Mouse (Mus musculus) heart, embryonic 14.5 days (tissue): ENCODE measurements around the gene Ptp4a2. TPM values are rescaled to one million over a fixed set of nuclear protein-coding genes. Genes with fewer than 3 reads are reported as not detected.
"Not testable (repeated sequence)": the region's sequence is repeated elsewhere in the genome, so short reads cannot be mapped to it uniquely, and the experiment has no call there.

Experiments
- ATAC-seq: fragments of 200-750 bp; cut with Nextera tagmentation; 2 replicates; pipeline ENCODE4 v1.8.0; 2017; ENCODE audit warnings: low read depth, moderate TSS enrichment; ENCODE audit not compliant: insufficient number of reproducible peaks, insufficient read depth, low FRiP score
- H3K27ac ChIP-seq, 2 experiments: fragments of 200-500 bp in 1 of 2; fragments of 300-500 bp in 1 of 2; sonication (generic) in 1 of 2; replicated peaks in 1 of 2; 2 replicates each; pipeline ENCODE4 v1.5.1; 2012 to 2014; ENCODE audit warnings: low read depth in 2 of 2, low read length in 2 of 2, control low read depth in 1 of 2, mild to moderate bottlenecking in 1 of 2, mixed read lengths in 1 of 2; ENCODE audit not compliant: control insufficient read depth in 1 of 2, insufficient read depth in 1 of 2
- H3K27me3 ChIP-seq: fragments of 300-500 bp; sonication (generic); 2 replicates; pipeline ENCODE4 v1.6.1; 2014; ENCODE audit warnings: mild to moderate bottlenecking, low read length, control low read depth; ENCODE audit not compliant: control insufficient read depth, insufficient read depth
- H3K36me3 ChIP-seq: fragments of 300-500 bp; sonication (generic); 2 replicates; pipeline ENCODE4 v1.6.1; 2014; ENCODE audit warnings: mild to moderate bottlenecking, control low read depth, low read length, mixed read lengths; ENCODE audit not compliant: control insufficient read depth, insufficient read depth
- H3K4me1 ChIP-seq, 2 experiments: fragments of 200-500 bp in 1 of 2; fragments of 300-500 bp in 1 of 2; sonication (generic) in 1 of 2; 2 replicates each; pipeline ENCODE4 v1.6.1; 2012 to 2014; ENCODE audit warnings: low read length in 2 of 2, control low read depth in 1 of 2, mixed read lengths in 1 of 2; ENCODE audit not compliant: control insufficient read depth in 2 of 2, insufficient read depth in 2 of 2
- H3K4me2 ChIP-seq: fragments of 300-500 bp; sonication (generic); 2 replicates; pipeline ENCODE4 v1.6.1; 2014; ENCODE audit warnings: mild to moderate bottlenecking, low read length
- H3K4me3 ChIP-seq, 2 experiments: fragments of 200-500 bp in 1 of 2; fragments of 300-500 bp in 1 of 2; sonication (generic) in 1 of 2; 2 replicates each; pipeline ENCODE4 v1.5.1; 2012 to 2014; ENCODE audit warnings: low read length in 2 of 2, mild to moderate bottlenecking in 2 of 2, control low read depth in 1 of 2, low read depth in 1 of 2, moderate library complexity in 1 of 2; ENCODE audit not compliant: control insufficient read depth in 1 of 2, insufficient read depth in 1 of 2
- H3K9ac ChIP-seq: fragments of 300-500 bp; sonication (generic); 2 replicates; pipeline ENCODE4 v1.6.1; 2014; ENCODE audit warnings: mild to moderate bottlenecking, low read length
- H3K9me3 ChIP-seq: fragments of 300-500 bp; sonication (generic); 2 replicates; pipeline ENCODE4 v1.6.1; 2016; ENCODE audit warnings: low read length, control low read depth; ENCODE audit not compliant: control insufficient read depth
- whole genome bisulfite sequencing: fragments of 180-500 bp; shearing (Covaris S2); extraction: QIAGEN DNeasy Blood & Tissue Kit; methylation state at CpG from one replicate; pipeline ENCODE4 v1.1.7; 2014; 5-methylcytosine and 5-hydroxymethylcytosine counted together
- microRNA-seq: library from miRNA; unstranded; fragments of <30 nt; microRNA quantifications from one replicate; pipeline ENCODE4, GENCODE M21; 2016
- polyA plus RNA-seq: library from polyadenylated mRNA; unstranded; fragments of >200 nt; fragmentation: Nextera tagmentation; extraction: Ambion mirVana; gene quantifications from 2 replicates; pipeline ENCODE4 v1.2.1, GENCODE M21; 2014

Gene Ptp4a2
- polyA plus RNA-seq, 1 experiment from 2014 or later: 362 TPM

GRCm38 (mm10) chr4:129889661-129890060, 78.6 kb downstream of the Ptp4a2 start:
- H3K9me3 ChIP-seq: no peaks in the 10 kb centered on the region
- H3K4me2 ChIP-seq: no peak overlapping the region
- H3K27me3 ChIP-seq: no peaks in the 10 kb centered on the region
- no peaks in the 10 kb centered on the region for H3K36me3 ChIP-seq
- ATAC-seq: no peak
- H3K4me1 ChIP-seq: no peaks in the 10 kb centered on the region
- no peak overlapping the region for H3K27ac ChIP-seq
- WGBS: 78% methylated on average over 10 of the region's 10 CpGs
- H3K9ac ChIP-seq: no peak overlapping the region
- no peak overlapping the region for H3K4me3 ChIP-seq

DNA sequence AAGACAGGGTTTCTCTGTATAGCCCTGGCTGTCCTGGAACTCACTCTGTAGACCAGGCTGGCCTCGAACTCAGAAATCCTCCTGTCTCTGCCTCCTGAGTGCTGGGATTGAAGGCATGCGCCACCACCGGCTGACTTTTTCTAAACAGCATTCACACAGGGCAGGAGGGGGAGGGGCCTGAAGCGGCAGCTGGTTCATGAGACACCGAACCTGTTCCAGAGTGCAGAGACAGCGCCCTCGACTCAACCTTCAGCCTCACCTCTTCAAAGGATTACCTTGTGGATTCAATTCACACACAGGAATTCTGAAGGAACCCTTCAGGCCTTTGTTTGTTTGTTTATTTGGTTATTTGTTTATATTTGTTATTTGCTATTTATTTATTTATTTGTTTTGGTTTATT, 79.1 kb downstream of the Ptp4a2 start:
- H3K4me1 ChIP-seq: no peaks in the 10 kb centered on the region
- H3K4me3 ChIP-seq: no peak overlapping the region
- ATAC-seq: no peak
- H3K27ac ChIP-seq: no peak overlapping the region
- H3K36me3 ChIP-seq: no peaks in the 10 kb centered on the region
- no peaks in the 10 kb centered on the region for H3K9me3 ChIP-seq
- WGBS: 80% methylated on average over 7 of the region's 7 CpGs
- H3K4me2 ChIP-seq: no peak overlapping the region
- no peaks in the 10 kb centered on the region for H3K27me3 ChIP-seq
- H3K9ac ChIP-seq: no peak overlapping the region

GRCm38 (mm10) chr4:129894861-129895260, 83.8 kb downstream of the Ptp4a2 start:
- H3K9ac ChIP-seq: no peak overlapping the region
- H3K4me1 ChIP-seq: no peaks in the 10 kb centered on the region
- H3K27me3 ChIP-seq: no peaks in the 10 kb centered on the region
- H3K4me3 ChIP-seq: no peak overlapping the region
- H3K9me3 ChIP-seq: no peaks in the 10 kb centered on the region
- no peak for ATAC-seq
- no peaks in the 10 kb centered on the region for H3K36me3 ChIP-seq
- no peak overlapping the region for H3K27ac ChIP-seq
- H3K4me2 ChIP-seq: no peak overlapping the region
- WGBS: 91% methylated on average over 3 of the region's 3 CpGs

DNA sequence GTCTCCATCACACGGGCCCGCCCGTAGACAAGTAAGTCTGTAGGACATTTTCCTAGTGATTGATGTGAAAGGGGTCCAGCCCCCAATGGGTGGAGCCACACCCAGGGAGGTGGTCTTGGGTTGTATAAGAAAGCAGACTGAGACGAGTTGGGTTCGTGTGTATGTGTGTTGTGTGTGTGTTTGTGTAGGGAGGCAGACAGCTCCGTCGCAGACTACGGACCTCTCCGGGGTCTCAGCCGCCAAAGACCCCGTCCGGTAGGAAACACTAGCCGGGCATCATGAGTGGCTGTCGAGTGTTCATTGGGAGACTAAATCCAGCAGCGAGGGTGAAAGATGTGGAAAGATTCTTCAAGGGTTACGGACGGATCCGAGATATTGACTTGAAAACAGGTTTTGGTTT, 87.8 kb downstream of the Ptp4a2 start:
- H3K27ac ChIP-seq, H3K9me3 ChIP-seq, ATAC-seq, H3K9ac ChIP-seq, H3K27me3 ChIP-seq, H3K36me3 ChIP-seq, H3K4me2 ChIP-seq, H3K4me3 ChIP-seq: not testable (repeated sequence)
- peaks cover 9 to 15% of the 10 kb centered on the region in 2 experiments for H3K4me1 ChIP-seq
- 92% methylated on average over 18 of the region's 18 CpGs for WGBS

Small RNA genes within 50 kb of the gene (microRNA-seq; reads per million reads assigned to microRNA genes)
- gene Gm28017: not detected

Other genes starting within 250 kb of the Ptp4a2 start
- 2.6 and 3.2 TPM in 2 replicates for gene Lck, start 237.6 kb upstream of the Ptp4a2 start, polyA plus RNA-seq
- 5.3 and 5.6 TPM in 2 replicates for gene Fam167b, start 232.7 kb upstream of the Ptp4a2 start, polyA plus RNA-seq
- 192 and 207 TPM in 2 replicates for gene Eif3i, start 210.6 kb upstream of the Ptp4a2 start, polyA plus RNA-seq
- 158 and 179 TPM in 2 replicates for gene Tmem234, start 210.6 kb upstream of the Ptp4a2 start, polyA plus RNA-seq
- 1.1 and 2.6 TPM in 2 replicates for gene Dcdc2b, start 197.0 kb upstream of the Ptp4a2 start, polyA plus RNA-seq
- gene Iqcc, start 192.1 kb upstream of the Ptp4a2 start, polyA plus RNA-seq: 24.1 and 25.1 TPM in 2 replicates
- gene Ccdc28b, start 187.3 kb upstream of the Ptp4a2 start, polyA plus RNA-seq: 49.8 and 53.3 TPM in 2 replicates
- 51.5 and 56.4 TPM in 2 replicates for gene Txlna, start 170.2 kb upstream of the Ptp4a2 start, polyA plus RNA-seq
- 11.5 and 14.2 TPM in 2 replicates for gene Kpna6, start 138.5 kb upstream of the Ptp4a2 start, polyA plus RNA-seq
- gene Tmem39b, start 114.4 kb upstream of the Ptp4a2 start, polyA plus RNA-seq: 7.1 and 13.4 TPM in 2 replicates
- 69.6 and 74.0 TPM in 2 replicates for gene Khdrbs1, start 68.9 kb upstream of the Ptp4a2 start, polyA plus RNA-seq
- gene Spocd1, start 118.0 kb downstream of the Ptp4a2 start, polyA plus RNA-seq: 0.24 and 0.47 TPM in 2 replicates
- gene Adgrb2, start 173.7 kb downstream of the Ptp4a2 start, polyA plus RNA-seq: 1.7 and 2.6 TPM in 2 replicates
- 27.9 and 37.1 TPM in 2 replicates for gene Col16a1, start 236.6 kb downstream of the Ptp4a2 start, polyA plus RNA-seq